Mouse (Mus musculus) testis, adult 2 months (tissue): Measurements from ENCODE around the gene Mpc2.

Experiments
- CTCF ChIP-seq: fragments of 200-500 bp; IDR thresholded peaks from 2 replicates; pipeline ENCODE4 v1.5.1; 2012; ENCODE audit warnings: low read depth, mild to moderate bottlenecking, inconsistent platforms, low read length, moderate library complexity; ENCODE audit not compliant: control insufficient read depth, insufficient read depth, insufficient replicate concordance
- POLR2A ChIP-seq: fragments of 200-500 bp; IDR thresholded peaks from 2 replicates; pipeline ENCODE4 v1.6.1; 2012; ENCODE audit warnings: low read depth, mild to moderate bottlenecking, inconsistent platforms, low read length, moderate library complexity; ENCODE audit not compliant: control insufficient read depth

DNA sequence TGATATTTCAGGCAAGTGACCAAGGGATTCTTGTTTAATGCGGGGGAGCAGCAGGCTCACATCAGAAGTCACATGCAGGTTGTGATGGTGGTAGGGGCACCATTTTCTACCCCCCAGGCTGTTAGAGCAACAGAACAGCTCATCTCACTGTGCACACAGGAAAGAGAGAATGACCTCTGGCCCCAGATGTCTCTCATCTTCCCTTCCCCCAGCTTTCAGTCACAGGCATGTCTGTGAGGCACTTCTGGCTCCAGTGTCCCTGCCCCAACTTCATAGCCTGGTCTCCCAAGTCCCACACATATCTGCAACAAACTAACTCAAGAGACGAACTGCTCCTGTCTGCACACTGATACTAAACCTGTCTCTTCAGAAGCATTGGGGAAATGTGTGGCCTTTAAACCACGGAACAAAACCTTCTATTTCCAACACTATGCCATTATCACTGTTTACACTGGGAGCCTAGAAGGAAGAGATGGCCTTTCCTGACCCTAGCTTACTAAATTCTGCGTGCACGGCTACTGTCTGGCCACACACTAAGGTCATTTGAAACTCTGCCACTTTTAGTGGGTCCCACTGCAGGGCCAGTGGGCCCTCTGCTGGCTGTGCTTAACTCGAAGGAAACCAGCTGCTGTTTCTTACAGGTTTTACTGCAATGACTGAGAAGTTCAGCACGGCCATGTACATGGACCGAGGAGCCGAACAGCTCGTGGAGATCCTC, 43.0 kb downstream of the Mpc2 start:
- TF ChIP-seq CTCF (peak; percentile 28; the same call in 1 of the 2 replicates), POLR2A (no peak)
